Mouse (Mus musculus): Measurements from ENCODE around the gene F8a.

DNA sequence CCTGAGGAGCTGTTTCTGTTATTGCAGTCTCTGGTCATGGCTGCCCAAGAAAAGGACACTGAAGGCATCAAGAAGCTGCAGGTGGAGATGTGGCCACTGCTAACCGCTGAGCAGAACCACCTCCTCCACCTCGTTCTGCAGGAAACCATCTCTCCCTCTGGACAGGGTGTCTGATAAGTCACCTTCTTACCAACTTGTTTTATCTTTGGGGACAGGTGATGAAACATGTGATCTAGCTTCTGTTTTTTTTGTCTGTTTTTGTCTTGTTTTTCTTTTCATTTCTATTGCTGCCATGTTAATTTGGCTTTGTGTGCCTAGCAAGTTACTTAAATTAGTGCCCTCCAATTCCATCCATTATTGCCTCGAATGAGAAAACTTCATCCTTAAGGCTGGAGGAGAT lies 1.2 kb downstream of the F8a start:
- TF ChIP-seq POLR2A (IDR thresholded peaks at IDR 0.05; ENCODE audit: insufficient read depth, low read depth, low read length) = no peak
- no peak for TF ChIP-seq CTCF (IDR thresholded peaks at IDR 0.05; ENCODE audit: insufficient read depth, low read depth, low read length)
